Mouse (Mus musculus): ENCODE measurements around the gene Faf1. TPM values are rescaled to one million over a fixed set of nuclear protein-coding genes. Genes with fewer than 3 reads are reported as not detected.
A peak's percentile ranks its signal among the peaks of the same experiment; 100 is the strongest.

Gene Faf1
- polyA plus RNA-seq, 1 experiment from 2014 or later = 24.3 TPM

DNA sequence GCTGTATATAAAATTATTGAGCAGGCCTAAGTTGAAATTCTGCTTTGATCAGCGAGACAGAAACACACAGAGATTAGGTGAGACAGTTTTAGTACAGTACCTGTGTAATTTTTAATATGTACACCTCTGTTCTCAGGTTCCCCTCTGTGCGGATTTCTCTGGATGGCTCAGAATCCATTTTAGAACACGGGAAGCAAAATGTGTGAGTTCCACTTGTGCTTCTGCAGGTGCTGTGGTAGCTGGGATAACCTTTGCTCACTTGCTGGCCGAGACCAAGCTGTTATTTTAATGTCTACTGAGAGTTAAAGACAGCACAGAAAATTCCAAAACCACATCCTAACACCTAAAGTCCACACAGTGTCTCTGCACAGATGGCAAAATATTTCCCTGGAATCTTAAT lies 20.1 kb upstream of the Faf1 start:
- Histone ChIP-seq H3K36me3 (no peaks in the 10 kb centered on the region), H3K9me3 (no peaks in the 10 kb centered on the region), H3K4me2 (no peak overlapping the region), H3K4me3 (no peak overlapping the region), H3K27me3 (peaks cover 71% of the 10 kb centered on the region), H3K4me1 (peaks cover 13% of the 10 kb centered on the region), H3K9ac (no peak overlapping the region), H3K27ac (no peak overlapping the region)
- WGBS = 17% methylated on average over 4 of the region's 4 CpGs
- no peak for ATAC-seq (ENCODE audit: borderline replicate concordance, extremely low read depth, low FRiP score, low TSS enrichment)

DNA sequence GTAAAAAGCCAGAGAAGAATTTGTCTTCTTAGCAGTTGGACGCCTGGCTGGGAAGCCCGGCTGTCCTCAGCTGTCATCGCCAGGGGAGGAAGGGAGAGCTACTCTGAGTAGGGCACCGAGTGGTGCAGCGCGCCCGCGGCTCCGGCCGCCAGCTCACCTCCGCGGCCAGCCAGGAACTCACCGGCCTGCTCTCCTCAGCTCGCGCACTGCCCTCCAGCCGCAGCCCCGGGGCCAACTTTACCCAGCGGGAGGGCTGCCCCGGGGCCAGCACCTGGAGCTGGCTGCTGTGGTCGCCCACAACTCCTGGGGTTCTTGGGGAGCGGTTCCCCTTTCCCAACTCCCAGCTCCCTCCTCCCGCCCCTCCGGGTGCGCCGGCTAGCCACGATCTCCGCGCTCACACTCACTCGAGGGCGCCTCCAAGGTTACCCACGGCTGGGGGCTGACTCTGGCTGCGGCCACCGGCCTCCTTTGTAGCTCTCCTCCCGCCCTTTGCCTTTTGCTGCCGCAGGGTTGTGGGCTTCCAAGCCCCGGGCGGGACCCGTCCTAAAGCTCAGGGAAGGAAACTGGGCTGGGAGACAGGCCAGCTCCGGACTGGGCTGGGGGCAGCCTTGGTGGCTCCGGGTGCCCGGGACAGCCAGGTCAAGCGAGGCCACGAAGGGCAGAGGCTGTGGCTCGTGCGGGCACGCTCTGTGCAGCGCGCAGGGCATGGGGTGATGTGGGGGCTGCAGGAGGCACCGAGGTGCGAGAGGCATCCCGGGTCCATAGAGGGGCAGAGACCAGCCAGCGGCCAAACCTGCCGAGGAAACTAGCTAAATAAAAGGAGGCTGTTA lies 19.2 kb upstream of the Faf1 start:
- Histone ChIP-seq H3K27ac (no peak overlapping the region), H3K27me3 (peaks cover 72% of the 10 kb centered on the region), H3K9ac (peak overlapping the region; percentile 28; the same call in 1 of the 2 replicates), H3K9me3 (no peaks in the 10 kb centered on the region), H3K4me1 (peaks cover 13% of the 10 kb centered on the region), H3K36me3 (no peaks in the 10 kb centered on the region), H3K4me3 (peak overlapping the region; percentile 42), H3K4me2 (peak overlapping the region; percentile 83)
- peak; percentile 74; the same call in 1 of the 2 replicates for ATAC-seq (ENCODE audit: borderline replicate concordance, extremely low read depth, low FRiP score, low TSS enrichment)
- WGBS = under 1% methylated on average over 52 of the region's 53 CpGs

DNA sequence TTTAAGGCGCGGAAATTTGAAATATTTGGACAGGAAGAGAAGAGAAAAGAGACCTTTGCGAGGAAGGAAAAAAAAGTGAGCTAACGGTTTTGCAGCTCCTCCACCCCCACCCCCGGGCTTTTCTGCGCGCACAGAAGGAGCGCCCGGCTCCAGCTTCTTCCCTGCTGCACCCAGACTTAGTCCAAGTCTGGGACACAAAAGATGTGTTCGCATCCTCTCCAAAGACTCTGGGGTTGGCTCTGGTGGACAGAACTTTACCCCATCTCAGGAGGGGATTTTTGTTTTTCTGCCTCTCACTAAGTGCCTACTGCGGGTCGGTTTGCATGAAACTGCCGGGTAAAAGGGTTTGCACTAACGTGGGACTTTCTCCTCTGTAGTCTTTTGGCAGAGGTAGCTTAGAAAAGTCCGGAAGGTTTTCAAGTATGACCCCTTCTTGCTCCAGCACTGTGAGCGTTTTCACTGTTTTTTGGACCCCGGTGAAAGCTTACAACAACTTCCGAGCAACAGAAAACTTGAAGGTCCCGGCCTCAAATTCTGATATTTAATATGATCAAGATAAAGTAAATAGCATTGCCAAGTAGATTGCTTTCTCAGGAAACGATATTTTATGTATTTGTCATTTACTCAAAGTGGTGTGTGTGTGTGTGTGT lies 18.4 kb upstream of the Faf1 start:
- Histone ChIP-seq H3K4me3 (peak overlapping the region; percentile 42), H3K27me3 (peaks cover 75% of the 10 kb centered on the region), H3K9ac (no peak overlapping the region), H3K4me1 (peaks cover 13% of the 10 kb centered on the region), H3K9me3 (no peaks in the 10 kb centered on the region), H3K4me2 (peak overlapping the region; percentile 83), H3K27ac (no peak overlapping the region), H3K36me3 (no peaks in the 10 kb centered on the region)
- ATAC-seq (ENCODE audit: borderline replicate concordance, extremely low read depth, low FRiP score, low TSS enrichment) = peak; percentile 39; the same call in 1 of the 2 replicates
- WGBS = 3% methylated on average over 20 of the region's 20 CpGs

DNA sequence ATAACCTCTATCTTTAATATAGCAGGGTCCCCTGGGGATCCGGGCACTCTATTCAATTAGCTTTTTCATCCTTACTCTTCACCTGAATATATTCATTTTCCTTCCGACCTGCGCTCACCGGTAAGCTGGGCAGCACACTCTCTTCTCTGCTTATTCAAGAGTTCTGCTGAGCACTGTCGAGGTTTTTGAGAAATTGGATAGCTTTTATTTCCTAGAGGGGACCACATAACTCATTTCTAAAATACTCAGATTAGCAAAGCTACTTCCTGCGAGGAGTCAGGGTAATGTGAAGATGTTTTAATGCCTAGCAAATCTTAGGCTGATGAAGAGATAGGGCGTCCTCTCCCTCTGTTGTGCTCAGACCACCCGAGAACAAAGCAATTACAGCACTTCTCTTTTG lies 17.6 kb upstream of the Faf1 start:
- no peak overlapping the region for H3K4me3 ChIP-seq
- WGBS = 15% methylated on average over 8 of the region's 8 CpGs
- H3K4me1 ChIP-seq = peaks cover 13% of the 10 kb centered on the region
- H3K9me3 ChIP-seq = no peaks in the 10 kb centered on the region
- H3K9ac ChIP-seq = no peak overlapping the region
- ATAC-seq (ENCODE audit: borderline replicate concordance, extremely low read depth, low FRiP score, low TSS enrichment) = no peak
- H3K27me3 ChIP-seq = peaks cover 71% of the 10 kb centered on the region
- no peaks in the 10 kb centered on the region for H3K36me3 ChIP-seq
- no peak overlapping the region for H3K4me2 ChIP-seq
- H3K27ac ChIP-seq = no peak overlapping the region

DNA sequence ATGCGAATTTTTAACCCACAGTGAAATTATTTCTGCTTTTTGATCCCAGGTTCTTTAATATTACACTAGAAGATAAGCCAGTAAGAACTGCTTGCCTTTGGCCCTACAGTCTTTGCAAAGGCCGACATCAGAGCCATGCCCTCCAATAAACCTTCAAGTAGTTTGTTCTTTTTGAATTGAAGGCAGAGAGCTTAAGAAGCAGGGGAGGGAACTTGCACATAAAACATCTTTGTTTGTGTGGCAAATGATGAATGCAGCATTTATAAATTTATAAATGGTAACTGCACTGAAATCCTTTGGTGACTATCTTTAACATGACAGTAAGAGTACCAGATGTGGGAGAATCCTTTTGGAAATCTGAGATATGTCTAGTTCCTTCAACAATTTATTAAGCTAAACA lies 16.8 kb upstream of the Faf1 start:
- Histone ChIP-seq H3K9me3 (no peaks in the 10 kb centered on the region), H3K27ac (no peak overlapping the region), H3K4me1 (peaks cover 17% of the 10 kb centered on the region), H3K27me3 (peaks cover 68% of the 10 kb centered on the region), H3K36me3 (no peaks in the 10 kb centered on the region), H3K9ac (no peak overlapping the region), H3K4me2 (no peak overlapping the region), H3K4me3 (no peak overlapping the region)
- no peak for ATAC-seq (ENCODE audit: borderline replicate concordance, extremely low read depth, low FRiP score, low TSS enrichment)
- WGBS = 39% methylated on average over 2 of the region's 2 CpGs

DNA sequence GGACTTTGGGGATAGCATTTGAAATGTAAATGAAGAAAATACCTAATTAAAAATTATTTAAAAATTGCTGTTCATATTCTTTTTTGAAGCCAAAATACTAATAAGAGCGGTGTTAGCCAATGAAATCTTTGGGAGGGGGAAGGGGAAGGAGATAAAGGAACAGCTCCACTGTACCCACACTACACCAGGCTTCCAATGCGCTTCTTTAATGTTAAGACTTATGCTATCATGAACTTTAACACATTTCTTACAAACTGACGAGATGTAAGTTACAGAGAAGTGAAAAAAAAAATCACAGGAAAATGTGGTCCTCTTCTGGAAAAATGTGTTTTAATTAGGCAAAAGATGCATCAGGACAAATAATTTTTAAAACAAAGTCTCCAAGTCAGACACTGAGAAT lies 15.8 kb upstream of the Faf1 start:
- H3K4me2 ChIP-seq = no peak overlapping the region
- no peaks in the 10 kb centered on the region for H3K9me3 ChIP-seq
- H3K27me3 ChIP-seq = peaks cover 59% of the 10 kb centered on the region
- H3K36me3 ChIP-seq = no peaks in the 10 kb centered on the region
- no peak overlapping the region for H3K9ac ChIP-seq
- ATAC-seq (ENCODE audit: borderline replicate concordance, extremely low read depth, low FRiP score, low TSS enrichment) = no peak
- peaks cover 23% of the 10 kb centered on the region for H3K4me1 ChIP-seq
- no peak overlapping the region for H3K4me3 ChIP-seq
- 50% methylated on average over 3 of the region's 3 CpGs for WGBS
- H3K27ac ChIP-seq = no peak overlapping the region

DNA sequence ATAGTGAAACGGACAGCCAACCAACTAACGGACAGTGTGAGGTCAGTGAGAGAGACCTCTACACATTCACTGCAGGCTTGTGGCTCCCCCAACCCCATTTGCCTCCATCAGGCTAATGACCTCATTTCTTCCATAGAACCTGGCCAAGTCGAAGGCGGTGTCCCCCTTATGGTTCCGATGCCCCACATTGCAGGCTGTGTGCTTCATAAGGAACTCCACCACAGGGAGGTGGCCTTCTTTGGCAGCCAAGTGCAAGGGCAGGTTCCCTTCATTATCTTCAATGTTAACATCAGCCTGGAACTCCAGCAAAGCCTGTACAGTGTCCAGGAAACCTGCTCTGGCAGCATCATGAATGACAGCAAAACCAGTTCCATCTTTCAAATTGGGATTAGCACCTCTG lies 15.2 kb upstream of the Faf1 start:
- Histone ChIP-seq H3K9ac (no peak overlapping the region), H3K27ac (no peak overlapping the region), H3K4me3 (no peak overlapping the region), H3K27me3 (peaks cover 54% of the 10 kb centered on the region), H3K4me1 (peaks cover 23% of the 10 kb centered on the region), H3K36me3 (no peaks in the 10 kb centered on the region), H3K9me3 (no peaks in the 10 kb centered on the region), H3K4me2 (no peak overlapping the region)
- WGBS = 43% methylated on average over 5 of the region's 5 CpGs
- ATAC-seq (ENCODE audit: borderline replicate concordance, extremely low read depth, low FRiP score, low TSS enrichment) = no peak

DNA sequence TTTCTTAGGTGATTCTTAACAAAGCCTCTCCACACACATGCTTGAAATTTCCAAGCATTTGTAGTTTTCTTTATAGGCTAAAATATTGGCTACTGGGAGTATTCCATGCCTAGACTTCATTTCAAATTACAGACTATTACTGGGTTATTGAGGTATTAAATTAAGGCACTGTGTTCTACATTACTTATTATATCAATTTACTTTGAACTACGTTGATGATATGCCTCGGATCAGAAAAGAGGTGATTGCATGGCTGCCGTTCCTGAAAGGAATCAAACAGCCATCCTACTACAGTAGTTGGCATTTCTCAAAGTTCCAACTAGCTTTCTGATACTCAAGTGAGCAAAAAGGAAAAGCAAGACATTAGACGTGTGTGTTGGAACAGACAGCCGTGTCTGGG lies 14.1 kb upstream of the Faf1 start:
- Histone ChIP-seq H3K4me2 (no peak overlapping the region), H3K4me1 (peaks cover 20% of the 10 kb centered on the region), H3K9me3 (no peaks in the 10 kb centered on the region), H3K4me3 (no peak overlapping the region), H3K27me3 (peaks cover 45% of the 10 kb centered on the region), H3K27ac (no peak overlapping the region), H3K9ac (no peak overlapping the region), H3K36me3 (no peaks in the 10 kb centered on the region)
- 31% methylated on average over 5 of the region's 5 CpGs for WGBS
- no peak for ATAC-seq (ENCODE audit: borderline replicate concordance, extremely low read depth, low FRiP score, low TSS enrichment)

DNA sequence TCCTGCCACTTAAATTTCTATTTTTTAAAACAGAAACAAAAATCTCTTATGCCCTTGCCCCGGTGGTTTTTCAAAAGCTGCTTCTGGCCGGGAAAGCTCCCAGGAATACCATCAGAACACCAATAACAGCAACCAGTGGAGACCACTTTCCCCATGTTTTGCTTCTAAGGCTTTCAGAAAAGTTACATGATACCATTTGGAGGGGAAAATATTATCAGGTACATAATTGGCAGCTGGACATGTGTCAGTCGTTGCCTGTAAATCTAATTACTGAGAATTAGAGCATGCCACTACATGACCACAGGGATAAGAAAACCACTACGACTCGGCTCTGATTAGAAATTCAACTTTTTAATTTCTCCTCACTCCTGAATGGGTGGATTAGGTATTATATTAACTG lies 12.3 kb upstream of the Faf1 start:
- Histone ChIP-seq H3K4me1 (peaks cover 16% of the 10 kb centered on the region), H3K4me2 (peak overlapping the region; percentile 94), H3K4me3 (peak overlapping the region; percentile 75), H3K27me3 (peaks cover 27% of the 10 kb centered on the region), H3K27ac (no peak overlapping the region), H3K9ac (no peak overlapping the region), H3K9me3 (no peaks in the 10 kb centered on the region), H3K36me3 (no peaks in the 10 kb centered on the region)
- no peak for ATAC-seq (ENCODE audit: borderline replicate concordance, extremely low read depth, low FRiP score, low TSS enrichment)
- WGBS = 19% methylated on average over 5 of the region's 5 CpGs

DNA sequence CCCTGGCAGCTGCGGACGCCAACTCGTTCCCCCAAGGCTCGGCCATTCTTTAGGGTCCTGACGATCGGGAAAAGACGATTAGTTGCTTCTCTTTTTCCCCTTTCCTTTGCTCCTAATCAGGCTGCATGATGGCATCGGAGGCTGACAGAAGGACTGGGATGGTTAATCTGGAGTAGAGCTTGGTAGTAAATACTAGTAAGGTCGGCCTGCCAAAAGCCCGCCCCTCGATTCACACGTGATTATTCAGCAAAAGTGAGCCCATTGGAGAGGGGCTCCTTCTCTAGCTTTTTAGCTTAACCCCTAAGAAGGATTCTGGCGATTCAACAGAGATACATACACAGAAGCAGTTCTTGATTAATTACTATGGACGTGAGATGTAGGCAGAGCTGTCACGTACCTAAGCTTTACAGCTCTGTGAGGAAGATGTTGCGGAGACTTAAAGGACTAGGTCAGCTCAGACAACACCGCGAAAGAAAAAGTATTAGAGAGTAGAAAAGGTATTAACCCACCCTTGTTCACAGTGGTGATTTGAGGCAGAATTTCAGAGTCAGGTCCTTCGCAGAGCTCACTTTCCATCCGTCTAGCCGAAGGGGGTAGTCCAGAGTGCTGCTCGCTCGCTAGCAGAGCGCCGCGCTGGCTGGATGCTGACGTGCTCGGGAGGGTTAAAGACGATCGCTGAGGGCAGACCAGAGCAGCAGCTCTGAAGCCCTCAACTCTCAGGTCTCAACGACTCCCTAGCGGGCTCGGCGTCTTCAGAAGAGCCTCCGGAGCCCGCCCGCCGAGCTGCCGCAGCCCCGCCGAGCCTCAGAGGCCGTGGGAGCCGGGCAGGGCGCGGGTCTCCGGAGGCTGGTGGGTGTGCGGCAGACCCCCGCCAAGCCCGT lies 11.0 kb upstream of the Faf1 start:
- H3K27ac ChIP-seq = peak overlapping the region; percentile 91
- H3K4me3 ChIP-seq = peak overlapping the region; percentile 75
- peak overlapping the region; percentile 99 for H3K9ac ChIP-seq
- no peaks in the 10 kb centered on the region for H3K9me3 ChIP-seq
- ATAC-seq (ENCODE audit: borderline replicate concordance, extremely low read depth, low FRiP score, low TSS enrichment) = peak; percentile 53
- H3K4me1 ChIP-seq = peaks cover 16% of the 10 kb centered on the region
- H3K4me2 ChIP-seq = peak overlapping the region; percentile 94
- whole genome bisulfite sequencing = under 1% methylated on average over 49 of the region's 49 CpGs
- no peaks in the 10 kb centered on the region for H3K36me3 ChIP-seq
- peaks cover 17% of the 10 kb centered on the region for H3K27me3 ChIP-seq

DNA sequence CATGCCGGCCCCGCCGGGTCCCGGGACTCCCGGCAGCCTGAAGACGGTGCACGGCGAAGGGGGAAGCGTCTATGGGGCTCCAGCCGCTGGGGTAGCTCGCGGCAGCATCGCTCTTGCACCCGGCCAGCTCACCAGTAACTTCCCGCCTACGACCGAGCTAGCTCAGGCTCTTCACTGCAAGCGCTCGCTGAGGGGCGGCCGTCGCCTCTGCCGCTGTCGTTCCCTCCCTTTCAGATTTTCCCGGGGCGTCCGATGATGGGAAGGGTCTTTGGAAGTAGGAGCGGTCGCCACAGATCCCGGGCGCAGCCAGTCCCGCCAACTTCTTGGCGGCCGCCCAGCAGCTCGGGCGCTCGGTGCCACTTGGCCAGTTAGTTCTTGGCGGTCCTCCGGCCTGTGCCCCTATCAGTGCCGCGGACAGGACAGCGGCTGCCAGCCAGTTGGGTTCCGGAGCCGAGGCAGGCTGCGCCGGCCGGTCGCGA lies 10.4 kb upstream of the Faf1 start:
- peak; percentile 55 for ATAC-seq (ENCODE audit: borderline replicate concordance, extremely low read depth, low FRiP score, low TSS enrichment)
- WGBS = under 1% methylated on average over 48 of the region's 49 CpGs
- H3K27me3 ChIP-seq = peaks cover 12% of the 10 kb centered on the region
- H3K4me1 ChIP-seq = peaks cover 16% of the 10 kb centered on the region
- peak overlapping the region; percentile 94 for H3K4me2 ChIP-seq
- H3K9me3 ChIP-seq = no peaks in the 10 kb centered on the region
- H3K4me3 ChIP-seq = peak overlapping the region; percentile 75
- no peaks in the 10 kb centered on the region for H3K36me3 ChIP-seq
- H3K9ac ChIP-seq = peak overlapping the region; percentile 99
- peak overlapping the region; percentile 91 for H3K27ac ChIP-seq

Measured in lung, embryonic 15.5 days (tissue).